Mouse (Mus musculus): Measurements from ENCODE around the gene Clcnka.

DNA sequence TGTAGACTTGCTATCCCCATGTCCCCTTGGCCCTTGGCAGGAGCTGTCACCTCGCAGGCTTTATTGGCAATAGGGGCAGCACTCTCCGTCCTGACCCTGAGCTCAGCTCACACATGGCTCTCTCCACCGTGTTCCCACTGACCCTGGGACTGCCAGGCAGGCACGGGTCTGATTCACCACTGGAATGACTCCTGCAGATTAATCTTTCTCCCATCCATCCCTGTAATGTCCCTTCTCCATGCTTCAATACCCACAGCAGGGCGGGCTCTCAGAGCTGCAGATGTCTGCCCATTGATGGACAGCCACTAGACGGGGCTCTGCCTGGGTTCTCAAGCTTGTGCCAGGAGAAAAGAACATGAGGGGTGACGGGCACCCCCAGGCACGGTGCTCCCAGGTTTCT is 33.4 kb downstream of the Clcnka start:
- TF ChIP-seq CTCF (IDR thresholded peaks at IDR 0.05; ENCODE audit: borderline replicate concordance, insufficient read depth, low read depth, low read length), result no peak
- TF ChIP-seq POLR2A (IDR thresholded peaks at IDR 0.05; ENCODE audit: borderline replicate concordance, insufficient read depth, low read length), result no peak
